Mouse (Mus musculus) left cerebral cortex, postnatal 4 days (tissue): Measurements from ENCODE around the gene Sh3kbp1. TPM values are rescaled to one million over a fixed set of nuclear protein-coding genes. Genes with fewer than 3 reads are reported as not detected.

Source experiments
- DNase-seq: peaks from one replicate; pipeline ENCODE4 v3.0.0-alpha.2; 2022
- intact Hi-C: fragments of 180-260 bp; cut with DNase I; formaldehyde crosslinking; loops from one replicate; pipeline ENCODE4 v1.15.1; 2025
- total RNA-seq, 2 experiments: library from RNA; stranded (reverse); gene quantifications; 2 replicates each; pipeline ENCODE4 v1.2.3; 2021

Sh3kbp1 gene
- total RNA-seq, 2 experiments from 2014 or later = 95.4 to 102 TPM

DNA sequence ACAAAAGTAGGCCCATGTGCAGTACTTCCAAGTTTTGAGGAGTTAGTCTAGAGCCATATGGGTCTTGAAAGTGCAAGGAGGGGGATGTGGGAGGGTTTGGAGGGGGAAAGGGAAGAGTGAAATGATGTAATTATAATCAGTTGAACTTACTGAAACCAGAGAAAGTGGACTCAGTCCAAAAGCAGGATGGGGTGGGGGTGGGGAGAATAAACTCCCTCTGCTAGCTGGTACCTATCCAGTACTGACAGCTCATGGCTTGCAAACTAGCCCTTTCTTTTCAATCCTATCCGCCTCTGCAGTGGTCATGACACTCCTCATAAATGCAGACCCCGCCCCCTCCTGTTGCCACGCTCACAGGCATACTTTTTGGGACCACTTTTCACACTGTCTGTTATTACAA is 283.5 kb downstream of the Sh3kbp1 start:
- peak; percentile 3 for DNase-seq
- intact Hi-C loops = no loop called here

DNA sequence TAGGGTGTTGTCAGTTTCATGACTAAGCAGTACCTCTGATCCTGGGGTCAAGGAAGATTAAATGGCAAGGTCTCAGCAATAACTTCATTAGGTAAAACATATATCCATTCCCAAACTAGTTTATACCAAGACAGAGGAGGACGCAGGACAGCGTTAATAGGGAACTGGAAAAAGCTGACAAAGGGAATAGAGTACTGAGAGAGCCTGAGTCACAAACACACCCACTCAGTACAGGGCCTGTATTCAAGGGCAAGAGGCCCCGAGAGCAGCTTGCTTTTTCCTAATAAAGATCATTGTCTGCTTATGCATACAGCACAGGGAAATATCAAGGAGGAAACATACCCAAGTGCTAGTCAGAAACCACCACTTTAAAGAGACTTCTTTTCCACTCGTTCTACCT is 284.5 kb downstream of the Sh3kbp1 start:
- intact Hi-C loops = no loop called here

DNA sequence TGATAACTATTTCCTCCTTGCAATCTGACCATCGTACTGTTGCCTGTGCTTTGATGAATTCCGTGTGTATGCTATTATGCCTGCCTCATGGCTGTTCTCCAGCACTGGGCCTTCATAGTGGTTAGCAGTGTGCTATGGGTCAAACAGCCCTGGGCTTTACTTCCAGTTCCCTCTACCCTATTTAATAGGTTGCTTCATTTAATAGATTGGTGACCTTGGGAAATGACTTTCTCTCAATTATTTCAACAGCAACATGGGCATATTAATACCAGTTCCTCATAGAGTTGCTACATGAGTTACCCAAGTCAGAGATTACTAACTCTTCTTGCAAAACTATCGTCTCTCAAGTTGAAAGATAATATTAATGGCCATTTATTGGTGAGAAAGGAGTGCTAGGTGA is 285.0 kb downstream of the Sh3kbp1 start:
- DNase-seq = no peak
- intact Hi-C loops = no loop called here

More for the DNA sequence above, 284.5 kb downstream of the Sh3kbp1 start:
- no peak for DNase-seq

DNA sequence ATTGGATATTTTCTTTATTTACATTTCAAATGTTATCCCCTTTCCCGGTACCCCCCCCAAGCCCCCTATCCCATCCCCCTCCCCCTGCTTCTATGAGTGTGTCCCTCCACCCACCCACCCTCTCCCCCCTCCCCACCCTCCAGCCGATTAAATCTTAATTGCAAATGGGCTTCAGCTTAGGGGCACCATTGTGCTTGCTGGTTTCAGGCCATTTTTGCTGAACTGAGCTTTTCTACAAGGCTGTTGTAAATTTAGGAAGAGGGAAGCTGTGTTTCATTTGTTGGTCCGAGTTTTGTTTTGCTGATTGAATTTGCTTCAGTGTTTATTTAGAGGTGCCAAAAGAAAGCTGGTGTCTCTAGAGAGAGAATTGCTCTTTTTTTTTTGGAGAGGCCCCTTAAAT is 286.4 kb downstream of the Sh3kbp1 start:
- DNase-seq = no peak
- intact Hi-C loops = no loop called here

DNA sequence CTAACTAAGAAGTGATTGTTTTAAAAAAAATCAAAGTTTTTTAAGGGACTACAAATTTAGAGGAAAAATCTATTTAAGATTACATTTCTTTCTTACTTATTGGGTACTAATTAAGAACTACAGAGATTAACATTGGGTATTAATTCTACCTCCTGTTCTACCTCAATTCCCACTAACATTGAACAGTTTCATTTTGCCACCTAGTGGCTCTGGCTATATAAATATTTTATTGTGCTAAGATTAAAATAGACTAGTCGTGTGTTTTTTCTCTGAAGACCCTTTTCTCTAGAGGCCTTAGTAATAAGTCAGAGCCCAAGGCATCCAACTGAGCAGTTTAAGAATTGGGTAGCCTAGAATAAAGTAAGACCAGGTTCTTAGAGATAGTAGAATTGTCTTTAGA is 288.1 kb downstream of the Sh3kbp1 start:
- no peak for DNase-seq
- intact Hi-C loops = no loop called here

DNA sequence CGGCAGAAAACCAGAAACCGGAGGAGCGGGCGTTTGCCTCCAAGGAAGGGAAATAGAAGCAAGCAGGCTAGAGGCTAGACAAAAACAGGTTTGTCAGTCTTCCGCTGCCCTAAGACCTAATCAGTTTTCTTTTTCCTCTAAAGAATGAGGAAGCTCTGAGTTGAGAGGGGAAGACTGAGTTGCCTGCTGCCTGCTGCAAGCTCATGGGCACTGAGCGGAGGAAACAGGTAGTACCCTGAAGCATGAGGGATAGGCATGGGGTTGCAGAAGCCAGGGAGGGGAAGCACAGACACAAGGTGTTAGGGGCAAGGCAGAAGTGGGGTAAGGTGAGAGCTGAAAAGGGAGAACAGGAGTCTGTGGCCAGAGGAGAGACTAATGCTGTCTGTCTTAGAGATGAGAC is 297.7 kb downstream of the Sh3kbp1 start:
- intact Hi-C loops = no loop called here
- no peak for DNase-seq

DNA sequence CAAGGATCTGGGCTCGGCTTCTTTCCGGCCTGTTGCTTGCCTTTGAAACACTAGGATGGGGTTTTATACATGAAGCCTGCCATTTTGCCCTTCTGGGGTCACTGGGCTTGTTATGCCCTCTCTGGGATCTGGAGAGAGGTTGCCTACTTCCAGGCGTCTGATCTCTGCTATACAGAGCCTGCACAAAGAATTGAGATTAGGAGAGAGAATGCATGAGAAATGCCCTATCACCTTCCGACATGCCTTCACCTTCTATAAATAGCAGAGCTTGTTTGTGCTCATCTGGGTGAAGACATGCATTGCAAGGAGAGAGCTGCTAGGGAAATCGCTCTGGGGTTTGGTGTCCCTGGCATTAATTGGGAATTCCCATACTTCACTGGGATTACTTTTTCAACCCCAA is 301.1 kb downstream of the Sh3kbp1 start:
- intact Hi-C loops = no loop called here
- DNase-seq = no peak

DNA sequence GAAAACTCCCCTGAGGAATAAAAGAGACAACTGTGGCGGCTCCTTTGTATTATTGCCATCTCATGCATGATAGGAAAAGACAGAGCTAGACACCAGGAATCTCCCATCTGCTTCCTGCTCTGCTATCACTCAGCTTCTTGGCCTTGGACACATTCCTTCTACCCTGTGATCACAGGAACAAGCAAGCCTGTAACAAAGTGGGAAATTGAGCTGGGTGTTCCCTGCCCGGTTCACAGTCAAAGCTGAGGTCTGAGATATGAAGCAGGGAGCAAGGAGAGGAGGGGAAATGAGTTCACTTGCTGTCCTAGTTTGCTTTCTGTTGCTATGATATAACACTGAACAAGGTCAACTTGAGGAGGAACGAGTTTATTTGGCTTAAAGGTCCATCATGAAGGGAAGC is 301.8 kb downstream of the Sh3kbp1 start:
- DNase-seq = no peak
- intact Hi-C loops = no loop called here

DNA sequence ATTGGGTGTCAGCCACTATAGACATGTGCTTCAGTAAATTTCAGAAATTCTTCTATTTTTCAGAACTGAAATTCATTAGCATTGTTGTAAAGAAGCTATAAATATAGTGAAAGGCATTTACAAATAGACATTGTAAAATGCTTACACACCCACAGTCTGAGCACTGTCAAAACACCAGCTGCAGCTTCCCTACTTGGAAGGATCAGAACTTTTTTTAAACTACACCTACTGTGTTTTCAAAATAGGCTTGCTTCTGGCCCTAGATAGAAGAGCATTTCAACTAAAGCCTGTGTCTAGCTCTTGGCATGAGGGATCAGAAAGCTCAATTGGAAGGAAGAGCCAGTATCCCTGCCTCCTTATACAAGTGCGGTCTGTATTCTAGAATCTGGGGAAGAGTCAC is 305.0 kb downstream of the Sh3kbp1 start:
- intact Hi-C loops = no loop called here
- DNase-seq = no peak

DNA sequence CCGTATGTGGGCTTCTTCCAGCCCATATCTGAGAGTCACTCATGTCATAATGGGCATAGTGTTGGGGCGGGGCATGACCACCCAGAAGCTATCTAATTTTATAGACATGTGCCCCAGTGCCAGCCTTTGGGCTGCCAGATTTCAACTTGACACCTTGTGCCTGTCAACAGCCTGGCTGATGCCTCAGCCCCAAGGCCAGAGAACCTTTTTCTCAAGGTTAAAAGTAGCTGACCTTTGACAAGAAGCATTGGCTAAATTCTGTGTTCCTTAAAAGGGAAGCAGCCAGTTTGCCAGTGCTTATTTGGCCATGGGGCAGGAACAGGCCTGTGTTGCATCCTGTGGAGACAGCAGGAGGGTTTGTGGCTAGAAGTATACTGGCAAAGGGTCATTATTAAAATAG is 315.5 kb downstream of the Sh3kbp1 start:
- intact Hi-C loops = no loop called here
- DNase-seq = no peak

DNA sequence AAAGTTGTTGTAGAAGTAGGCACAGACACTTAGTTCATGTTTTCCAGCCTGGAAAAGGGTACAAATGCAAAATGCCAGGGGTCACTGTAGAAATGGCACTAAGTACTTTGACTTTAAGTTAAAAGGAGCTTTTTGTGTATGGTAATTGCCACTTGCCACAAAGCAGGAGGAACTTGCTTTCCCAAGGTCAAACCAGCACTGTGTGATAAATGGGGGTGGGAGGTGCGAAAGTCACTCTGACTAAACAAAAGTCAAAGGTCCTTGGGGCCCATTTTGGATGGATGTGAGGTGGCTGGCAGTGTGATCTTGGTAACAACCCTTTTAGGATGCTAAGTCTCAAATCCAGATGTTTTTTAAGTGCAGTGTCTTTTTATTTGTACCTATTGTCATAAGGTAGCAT is 316.5 kb downstream of the Sh3kbp1 start:
- intact Hi-C loops = no loop called here
- no peak for DNase-seq

DNA sequence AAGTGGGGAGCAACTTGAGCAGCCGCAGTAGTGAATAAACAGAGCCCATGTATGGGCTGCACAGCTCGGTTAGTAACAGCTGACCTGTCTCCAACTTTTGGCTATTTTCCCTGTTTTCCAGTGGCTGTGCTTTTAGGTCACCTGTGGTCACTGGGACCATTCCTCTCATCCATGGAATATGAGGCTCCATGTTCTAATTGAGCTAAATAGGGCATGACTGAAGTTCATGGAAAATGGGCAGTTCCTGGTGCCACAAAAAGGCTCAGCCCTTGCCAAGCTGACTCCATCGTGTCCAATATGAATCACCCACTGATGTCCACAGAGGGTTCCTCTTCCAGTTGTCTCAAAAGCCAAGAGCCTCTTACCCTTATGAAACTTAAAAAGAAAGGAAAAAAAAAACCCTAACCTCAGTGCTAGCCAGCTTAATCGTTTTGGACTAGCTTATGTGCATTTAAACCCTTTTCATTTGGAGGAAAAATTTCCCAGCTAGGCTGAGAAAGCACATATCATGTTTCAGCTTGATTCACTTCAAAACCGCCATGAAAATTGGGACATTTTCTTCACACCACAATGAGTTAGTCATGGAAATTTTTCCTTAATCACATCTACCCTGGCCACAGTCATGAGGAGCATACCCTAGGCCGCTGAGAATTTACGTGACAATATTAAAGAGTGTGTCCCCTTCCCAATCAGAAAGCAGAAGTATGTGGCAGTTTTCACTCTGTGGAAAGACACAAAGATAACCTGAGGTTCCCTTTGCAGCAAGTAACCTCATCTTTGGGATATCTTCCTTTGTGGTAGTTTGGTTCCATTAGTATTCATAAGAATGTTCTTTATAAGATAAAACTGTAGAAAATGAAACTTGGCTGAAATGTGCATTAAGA is 326.7 kb downstream of the Sh3kbp1 start:
- intact Hi-C loops = no loop called here
- peak; percentile 24 for DNase-seq

DNA sequence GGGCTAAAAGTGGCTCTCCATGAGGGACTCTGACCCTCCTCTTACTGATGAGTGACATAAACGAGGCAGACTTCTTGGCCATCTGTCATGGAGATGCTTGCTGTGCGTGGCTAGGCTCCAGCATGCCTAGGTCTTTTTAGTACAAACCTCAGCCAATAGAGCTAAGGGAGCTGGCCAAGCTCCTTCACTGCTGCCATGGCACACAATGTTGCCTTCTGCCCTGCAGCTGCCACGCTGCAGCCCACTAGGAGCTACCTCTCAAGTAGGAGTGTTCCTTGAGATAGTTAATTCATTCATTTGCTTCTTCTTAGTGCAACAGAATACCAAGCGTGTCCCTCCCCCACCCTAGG is 327.3 kb downstream of the Sh3kbp1 start:
- DNase-seq = peak; percentile 82
- intact Hi-C loops = no loop called here

DNA sequence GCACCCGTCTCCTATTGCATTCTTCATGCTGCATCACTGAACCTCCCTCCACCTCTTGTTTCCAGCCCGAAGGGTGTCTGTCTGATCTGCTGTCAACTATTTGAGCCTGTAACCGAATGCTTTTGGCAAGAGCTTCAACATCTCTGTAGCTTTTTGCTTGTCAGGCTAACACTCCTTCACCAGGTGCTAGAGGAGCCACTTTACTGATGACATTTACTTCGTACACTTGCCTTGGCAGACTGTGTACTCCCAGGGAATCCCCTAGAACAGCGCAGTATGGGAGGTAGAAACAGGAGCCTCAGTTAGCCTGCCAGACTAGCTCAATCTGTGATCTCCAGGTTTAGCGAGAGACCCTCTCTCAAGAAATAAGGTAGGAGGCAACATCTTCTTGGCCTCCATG is 328.4 kb downstream of the Sh3kbp1 start:
- no peak for DNase-seq
- intact Hi-C loops = no loop called here

DNA sequence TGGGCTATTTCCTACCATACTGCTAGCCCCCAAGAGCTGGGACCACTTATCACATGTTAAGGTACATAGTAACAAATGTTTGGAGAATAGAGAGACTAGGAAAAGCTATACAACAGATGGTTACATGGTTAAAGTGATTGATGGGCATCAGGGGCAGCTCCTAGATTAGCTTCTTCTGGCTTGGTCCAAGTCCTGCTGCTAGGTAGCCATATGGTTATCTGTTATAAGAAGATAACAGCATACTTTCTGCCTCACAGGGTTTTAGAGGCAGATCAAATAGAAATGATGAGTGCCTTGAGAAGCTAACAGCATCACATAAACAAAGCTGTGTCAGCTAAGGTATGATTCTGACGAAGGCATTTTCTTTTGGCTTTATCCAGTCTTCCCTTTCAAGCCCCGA is 334.3 kb downstream of the Sh3kbp1 start:
- no peak for DNase-seq
- intact Hi-C loops = loop anchor here (5.0 kb wide), 1 partner anchor 334 kb away; the partner anchor contains the start of gene Sh3kbp1

DNA sequence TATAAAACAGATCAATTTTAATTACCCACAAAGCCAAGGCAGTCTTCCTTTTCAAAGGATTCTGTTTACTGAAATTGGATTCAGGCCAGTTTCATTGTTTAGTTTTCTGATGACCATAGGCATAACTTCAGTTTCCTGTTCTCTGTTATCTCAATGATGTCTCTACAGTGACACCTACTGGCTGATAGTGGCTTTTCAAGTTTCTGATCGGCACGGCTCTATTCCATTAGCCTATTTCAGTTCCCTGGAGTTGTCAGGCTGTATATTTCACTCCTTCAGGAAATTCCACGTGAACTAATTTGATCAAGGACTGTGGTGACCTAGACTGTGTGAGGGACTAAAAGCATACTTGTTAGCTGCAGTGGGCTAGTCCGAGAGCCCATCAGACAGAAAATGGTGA is 336.2 kb downstream of the Sh3kbp1 start:
- intact Hi-C loops = loop anchor here (5.0 kb wide), 1 partner anchor 336 kb away; the partner anchor contains the start of gene Sh3kbp1
- DNase-seq = peak; percentile 42

DNA sequence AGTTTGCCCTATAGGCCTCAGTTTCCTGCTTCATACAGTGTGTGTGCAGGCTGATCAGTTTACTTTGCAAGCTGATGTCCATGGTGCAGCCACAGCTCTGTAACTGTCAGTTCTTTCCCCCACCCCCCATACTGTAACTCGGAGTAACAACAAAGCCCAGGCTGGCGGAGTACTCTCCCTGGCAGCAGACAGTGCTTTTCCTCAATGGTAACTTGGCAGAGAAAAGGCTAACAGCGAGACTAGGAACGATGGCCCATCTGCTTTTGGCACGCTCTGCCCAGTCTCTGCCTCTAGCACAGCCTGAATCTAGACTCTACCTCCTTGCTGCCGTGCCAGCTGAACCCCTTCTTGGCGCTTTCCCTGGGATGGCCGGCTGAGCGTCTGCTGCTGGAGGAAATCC is 336.9 kb downstream of the Sh3kbp1 start:
- DNase-seq = peak; percentile 87
- intact Hi-C loops = loop anchor here (5.0 kb wide), 1 partner anchor 337 kb away; the partner anchor contains the start of gene Sh3kbp1

DNA sequence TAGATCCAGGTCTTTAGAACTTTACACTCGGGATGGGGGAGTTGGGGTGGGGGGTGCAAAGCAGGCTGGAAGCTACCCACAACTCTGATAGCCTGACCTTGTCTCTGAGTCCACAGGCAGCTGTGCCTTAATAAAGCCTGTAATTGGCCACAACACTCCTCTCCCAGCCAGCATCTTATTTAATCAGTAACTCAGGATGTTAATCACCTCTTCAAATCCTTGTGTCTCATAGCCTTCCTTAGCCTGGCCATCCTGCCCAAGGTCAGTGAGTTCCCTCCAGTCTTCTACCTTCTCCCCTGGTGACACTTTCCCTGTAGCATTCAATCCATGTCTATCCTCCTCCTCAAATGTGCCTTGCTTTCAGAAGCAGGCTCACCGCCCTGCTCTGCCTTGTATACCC is 342.0 kb downstream of the Sh3kbp1 start:
- DNase-seq = no peak
- intact Hi-C loops = no loop called here

DNA sequence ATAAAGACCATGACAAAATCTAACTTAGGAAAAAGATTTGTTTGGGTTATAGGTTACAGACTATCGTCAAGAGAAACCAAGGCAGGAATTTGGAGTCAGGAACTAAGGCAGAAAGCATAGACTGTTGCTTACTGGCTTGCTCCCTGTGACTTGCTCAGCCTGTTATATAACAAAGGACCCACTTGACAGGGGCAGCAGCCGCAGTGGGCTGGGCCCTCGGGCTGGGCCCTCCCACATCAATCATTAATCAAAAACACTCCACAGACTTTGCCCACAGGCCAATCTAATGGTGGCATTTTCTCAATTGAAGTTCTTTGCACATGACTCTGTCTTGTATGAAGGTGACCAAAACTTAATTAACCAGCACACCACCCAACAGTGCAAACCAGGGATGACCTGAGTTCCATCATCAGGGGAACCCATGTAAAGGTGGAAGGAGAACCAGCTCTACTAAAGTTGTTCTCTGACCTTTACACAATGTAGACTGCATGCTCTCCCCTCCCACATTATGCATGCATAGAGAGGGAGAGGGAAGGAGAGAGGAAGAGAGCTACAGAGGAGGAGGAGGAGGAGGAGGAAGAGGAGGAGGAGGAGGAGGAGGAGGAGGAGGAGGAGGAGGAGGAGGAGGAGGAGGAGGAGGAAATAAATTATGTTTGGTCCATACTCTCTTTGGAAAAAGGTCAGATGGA is 344.2 kb downstream of the Sh3kbp1 start:
- intact Hi-C loops = loop anchor here (10.0 kb wide), 1 partner anchor 144 kb away; no protein-coding TSS in a partner anchor
- no peak for DNase-seq

DNA sequence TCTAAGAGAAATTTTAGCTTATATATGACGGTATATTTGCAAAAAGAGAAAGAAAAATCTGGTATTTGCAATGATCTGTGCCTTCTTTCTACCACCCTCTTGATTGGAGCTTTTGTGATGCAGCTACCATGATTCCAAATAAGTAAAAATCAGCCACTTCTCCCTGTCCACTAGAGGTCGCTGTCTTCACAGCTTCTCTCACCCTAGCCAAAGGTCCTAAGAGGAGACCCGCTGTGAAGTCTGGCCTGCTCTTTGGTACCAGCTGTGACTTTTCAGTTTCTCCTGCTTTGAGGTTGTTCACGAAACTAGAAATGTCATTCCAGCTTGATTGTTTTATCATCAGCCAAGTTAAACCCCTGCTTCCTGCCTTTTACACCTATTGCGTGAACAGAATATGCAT is 346.7 kb downstream of the Sh3kbp1 start:
- intact Hi-C loops = loop anchor here (10.0 kb wide), 1 partner anchor 141 kb away; no protein-coding TSS in a partner anchor
- DNase-seq = peak; percentile 55

DNA sequence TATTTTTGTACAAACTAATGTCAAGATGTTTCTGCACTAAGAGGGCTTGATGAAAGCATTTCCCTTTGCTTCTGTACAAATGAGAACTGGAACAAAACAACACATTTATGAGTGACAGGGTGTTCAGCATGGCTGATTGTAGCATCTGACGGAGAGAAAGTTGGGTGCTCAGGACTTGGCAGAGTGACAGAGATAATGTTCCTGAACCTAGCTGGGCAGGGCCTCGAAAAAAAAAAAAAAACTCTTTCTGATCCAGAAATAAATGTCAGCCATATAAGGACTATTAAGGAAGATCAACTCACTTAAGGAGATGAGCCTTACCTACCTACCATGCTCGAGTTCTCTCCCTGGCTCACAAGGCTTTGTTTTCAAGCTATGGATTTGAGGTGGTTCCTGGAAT is 349.2 kb downstream of the Sh3kbp1 start:
- no peak for DNase-seq
- intact Hi-C loops = loop anchor here (10.0 kb wide), 1 partner anchor 139 kb away; no protein-coding TSS in a partner anchor
